Mouse (Mus musculus) heart, adult 9 months (tissue): Measurements from ENCODE around the gene Olfr709-ps1.
"Not testable (repeated sequence)": the region's sequence is repeated elsewhere in the genome, so short reads cannot be mapped to it uniquely, and the experiment has no call there.

Source experiments
- DNase-seq, 2 experiments: peaks; one replicate each; pipeline ENCODE4 v3.0.0; 2022; ENCODE audit warnings: low spot score in 2 of 2

The Olfr709-ps1 gene

DNA sequence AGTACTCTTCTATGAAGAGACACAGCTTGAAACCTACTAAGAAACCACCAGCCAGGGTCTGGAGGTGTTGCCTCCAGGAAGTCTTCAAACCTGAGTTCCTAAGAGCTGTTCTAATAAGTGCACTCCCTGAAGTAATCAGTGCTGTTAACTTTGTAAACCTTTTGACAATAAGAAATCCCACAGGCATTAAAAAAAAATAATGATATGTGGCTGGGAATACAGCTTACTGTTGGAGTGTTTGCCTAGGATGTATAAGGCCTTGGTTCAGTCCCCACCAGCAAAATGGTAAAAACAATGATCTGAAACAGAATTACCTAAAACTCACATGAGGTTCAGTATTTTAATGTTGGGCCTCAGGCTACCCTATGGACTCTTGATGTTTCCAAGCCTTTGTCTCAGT is at the start of gene Olfr709-ps1:
Gene Olfr709-ps1 (minus strand): TSS at position 101 of the 400 bp plus-strand sequence.
- DNase-seq, result no peak

GRCm38 (mm10) chr7:106975353-106975752 is 43.3 kb upstream of the Olfr709-ps1 start, which contains the start of gene Olfr711:
Gene Olfr711, minus strand, starts transcription at chr7:106975453.
- no peak for DNase-seq

DNA sequence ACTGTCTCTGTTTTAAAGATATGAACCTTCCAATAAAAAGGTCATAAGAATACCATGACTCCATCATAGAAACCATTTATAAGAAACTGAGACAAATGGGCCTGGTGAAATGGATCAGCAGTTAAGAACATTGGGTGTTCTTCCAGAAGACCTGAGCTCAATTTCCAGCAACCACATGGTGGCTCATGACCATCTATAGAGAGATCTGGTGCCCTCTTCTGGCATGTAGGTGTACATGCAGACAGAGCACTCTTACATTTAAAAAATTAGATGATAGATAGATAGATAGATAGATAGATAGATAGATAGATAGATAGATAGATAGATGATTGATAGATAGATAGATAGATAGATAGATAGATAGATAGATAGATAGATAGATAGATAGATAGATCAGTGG is 35.5 kb upstream of the Olfr709-ps1 start:
- DNase-seq, result not testable (repeated sequence)

DNA sequence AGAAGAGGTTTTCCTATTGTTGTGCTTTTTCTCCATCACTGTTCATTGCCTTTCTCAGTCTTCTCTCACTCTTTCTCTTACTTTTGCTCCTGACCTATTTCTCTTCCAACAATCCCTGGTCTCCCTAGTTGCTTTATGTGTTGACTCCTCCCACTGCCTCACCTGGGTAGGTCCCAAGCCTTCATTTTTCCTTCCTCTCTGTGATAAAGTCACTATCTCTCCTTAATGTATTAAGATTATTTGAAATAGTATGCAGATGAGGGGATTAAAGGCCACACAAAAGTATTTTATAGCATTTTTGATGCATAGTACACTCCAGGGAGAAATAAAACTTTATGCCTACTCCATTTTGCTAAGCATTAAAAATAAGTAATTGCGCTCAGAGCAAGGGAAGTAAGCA is 31.8 kb upstream of the Olfr709-ps1 start, which contains the start of gene Olfr6:
Gene Olfr6 (minus strand): TSS at position 101 of the 400 bp plus-strand sequence.
- DNase-seq, result no peak

DNA sequence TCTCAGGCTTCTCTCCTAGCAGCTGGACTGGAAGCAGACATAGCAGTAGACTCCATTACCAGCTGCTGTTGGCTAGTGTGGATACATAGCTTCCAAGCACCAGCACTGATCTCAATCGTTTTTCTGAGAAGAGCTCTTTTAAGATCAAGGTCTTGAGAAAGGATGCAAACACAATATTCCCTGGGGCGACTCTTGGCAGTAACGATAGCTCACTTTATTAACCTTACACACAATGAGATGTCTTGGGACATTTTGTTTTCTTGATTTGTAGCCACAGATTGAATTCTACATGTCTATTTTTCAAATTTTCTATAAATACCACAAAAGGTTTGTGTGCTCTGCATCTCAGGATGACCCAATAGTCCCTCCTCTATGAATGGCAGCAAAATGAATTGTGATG is 16.2 kb upstream of the Olfr709-ps1 start, which contains the start of gene Olfr710:
Gene Olfr710 (minus strand): TSS at position 101 of the 400 bp plus-strand sequence.
- no peak for DNase-seq

- DNase-seq, result not testable (repeated sequence)
Measured at GRCm38 (mm10) chr7:106920961-106921360, 11.1 kb downstream of the Olfr709-ps1 start.

DNA sequence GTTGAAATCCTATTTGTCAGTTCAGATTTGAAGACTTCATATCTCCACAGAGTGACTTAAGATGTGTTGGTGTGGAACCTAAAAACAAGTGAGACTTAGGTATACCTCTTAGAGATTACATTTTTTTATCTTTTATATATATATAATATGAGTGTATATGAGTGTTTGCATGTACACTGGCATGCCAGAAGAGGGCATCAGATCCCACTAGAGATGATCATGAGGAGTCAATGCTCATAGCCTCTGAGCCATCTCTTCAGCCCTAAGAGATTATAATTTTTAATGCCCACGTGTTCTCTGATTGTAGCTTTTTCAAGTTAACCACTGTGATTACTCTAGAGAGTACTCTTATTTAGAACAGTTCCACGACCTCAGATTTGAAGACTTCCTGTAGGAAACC is 24.3 kb downstream of the Olfr709-ps1 start, which contains the start of gene Olfr1532-ps1:
Gene Olfr1532-ps1 (plus strand): TSS at position 326 of the 400 bp plus-strand sequence.
- no peak for DNase-seq

- DNase-seq, result not testable (repeated sequence)
Measured at GRCm38 (mm10) chr7:106901141-106901540, 30.9 kb downstream of the Olfr709-ps1 start, which contains the start of gene Olfr707. Gene Olfr707, minus strand, starts transcription at chr7:106901241.

- no peak for DNase-seq
Measured at GRCm38 (mm10) chr7:106888062-106888461, 44.0 kb downstream of the Olfr709-ps1 start, which contains the start of gene Olfr706. Gene Olfr706, minus strand, starts transcription at chr7:106888162.

DNA sequence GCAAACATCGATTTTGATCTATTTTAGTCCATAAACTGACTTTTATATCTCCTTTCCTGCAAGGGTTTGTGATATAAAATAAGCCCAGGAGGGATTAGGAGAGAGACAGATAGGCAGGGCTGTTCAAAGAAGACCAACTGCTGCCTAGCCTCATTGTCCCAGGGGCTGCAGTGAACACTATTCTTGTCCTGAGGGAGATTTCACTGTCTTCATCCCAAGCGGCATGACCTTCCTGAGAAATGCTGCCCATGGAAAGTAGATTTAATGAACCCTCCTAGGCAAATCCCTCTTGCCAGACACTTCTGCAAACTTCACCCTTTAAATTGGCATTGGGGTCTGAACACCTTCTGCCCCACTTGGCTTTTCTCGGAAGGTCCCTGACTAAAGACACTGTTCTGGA is 55.2 kb downstream of the Olfr709-ps1 start, which contains the start of gene Olfr705:
Gene Olfr705 (minus strand): TSS at position 101 of the 400 bp plus-strand sequence.
- DNase-seq, result no peak
